Mouse (Mus musculus) adrenal gland (tissue): Measurements from ENCODE around the gene Pogz.

Source experiments
- intact Hi-C: fragments of 180-260 bp; cut with DNase I; formaldehyde crosslinking; loops from one replicate; pipeline ENCODE4 v1.15.1; 2025
- long read RNA-seq, 2 experiments: library from polyadenylated mRNA; unstranded; transcript quantifications; one replicate each; pipeline ENCODE4 v2.0.0; 2020; ENCODE audit warnings: borderline replicate concordance in 1 of 2; ENCODE audit not compliant: insufficient replicate concordance in 1 of 2

Pogz gene
- long read RNA-seq, experiment 1, partial matches to known transcripts = 0 of 1 reads
- long read RNA-seq, experiment 1, other reads (novel, unspliced or antisense) = 1 of 1 reads
- long read RNA-seq, experiment 2, partial matches to known transcripts = 0 of 4 reads
- long read RNA-seq, experiment 2, other reads (novel, unspliced or antisense) = 4 of 4 reads

DNA sequence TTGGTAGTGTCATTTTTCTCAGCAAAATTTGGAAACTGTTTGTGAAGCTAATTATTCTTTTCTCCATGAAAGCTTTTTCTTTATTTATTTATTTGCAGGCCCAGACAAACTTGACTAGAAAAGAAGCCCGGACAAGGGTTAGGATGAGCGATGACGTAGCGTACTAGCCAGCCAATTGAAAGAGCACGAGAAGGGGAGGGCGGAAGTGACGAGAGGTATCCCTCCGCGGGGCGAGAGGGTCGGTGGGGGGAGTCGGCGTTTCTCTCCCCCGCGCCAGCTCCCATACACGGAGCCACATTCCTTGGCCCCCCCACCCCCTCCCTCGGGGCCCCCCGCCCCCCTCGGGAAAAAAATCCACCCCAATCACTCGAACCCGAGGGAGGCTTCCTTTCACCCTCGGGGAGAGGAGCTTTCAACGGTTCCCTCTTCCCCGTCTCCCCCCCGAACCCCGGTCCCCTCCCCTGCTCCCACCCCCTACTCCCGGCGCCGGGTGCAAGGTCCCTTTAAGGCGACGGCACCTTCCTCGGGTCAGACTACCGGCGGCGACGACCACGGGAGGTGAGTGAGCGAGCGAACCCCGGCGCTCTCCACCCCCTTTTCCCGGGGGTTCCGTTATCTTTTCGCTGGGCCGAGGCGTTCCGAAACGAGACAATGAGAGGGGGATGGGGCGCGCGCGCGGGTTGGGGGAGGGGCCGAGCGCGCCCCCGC is at the start of gene Pogz:
Gene Pogz, plus strand, starts transcription at position 385 of the 708 bp plus-strand sequence.
- intact Hi-C loops = loop anchor here (2.0 kb wide), 1 partner anchor 15 kb away; no protein-coding TSS in a partner anchor

DNA sequence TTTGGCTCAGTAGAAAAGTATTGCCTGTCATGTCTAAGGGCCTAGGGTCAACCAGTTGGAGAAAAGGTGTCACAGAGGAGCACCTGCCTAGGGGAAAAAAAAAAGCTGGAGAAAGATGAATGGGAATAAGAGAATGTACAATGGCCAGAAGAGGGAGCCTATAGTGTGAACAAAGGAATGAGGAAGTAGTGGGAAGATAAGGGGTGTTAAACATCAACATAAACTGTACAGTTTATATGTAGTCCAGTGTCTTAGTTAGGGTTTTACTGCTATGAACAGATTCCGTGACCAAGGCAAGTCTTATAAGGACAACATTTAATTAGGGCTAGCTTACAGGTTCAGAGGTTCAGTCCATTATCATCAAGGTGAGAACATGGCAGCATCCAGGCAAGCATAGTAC is 48.3 kb upstream of the Pogz start:
- intact Hi-C loops = no loop called here

DNA sequence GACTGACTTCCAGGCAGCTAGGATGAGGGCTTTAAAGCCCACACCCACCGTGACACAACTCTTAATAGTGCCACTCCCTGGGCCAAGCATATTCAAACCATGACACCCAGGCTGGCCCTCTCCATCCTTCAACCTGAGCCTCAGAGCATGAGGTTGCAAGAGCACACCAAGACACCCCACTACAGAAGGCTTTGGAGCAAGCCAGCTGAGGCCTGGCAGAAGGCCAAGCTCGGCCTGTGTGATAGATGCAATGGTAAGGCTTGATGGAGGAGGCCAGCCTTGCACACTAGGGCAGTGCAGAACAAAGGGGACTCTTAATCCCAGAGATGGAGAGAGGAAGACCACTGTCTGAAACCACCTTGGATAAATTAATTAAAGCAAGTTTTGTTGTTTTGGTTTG is 47.9 kb upstream of the Pogz start:
- intact Hi-C loops = no loop called here

DNA sequence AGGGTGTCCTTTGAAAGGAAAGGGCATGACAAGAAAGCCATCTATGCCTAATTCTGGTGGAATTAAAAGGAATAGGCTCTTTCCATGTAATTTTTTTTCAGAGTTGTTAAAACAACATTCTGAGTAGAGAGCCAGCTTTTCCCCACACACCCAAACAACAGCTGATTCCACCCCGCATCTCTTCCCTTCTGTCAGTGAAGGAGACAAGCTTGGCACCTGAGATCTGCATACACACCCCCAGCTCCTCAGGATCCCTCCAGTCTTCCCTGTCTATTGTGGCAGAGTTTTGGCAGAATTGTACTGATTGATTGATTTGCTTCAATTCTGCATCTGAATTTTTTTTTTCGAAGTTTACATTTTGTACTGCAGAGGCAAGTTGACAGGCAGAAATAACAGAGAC is 45.1 kb upstream of the Pogz start:
- intact Hi-C loops = no loop called here

DNA sequence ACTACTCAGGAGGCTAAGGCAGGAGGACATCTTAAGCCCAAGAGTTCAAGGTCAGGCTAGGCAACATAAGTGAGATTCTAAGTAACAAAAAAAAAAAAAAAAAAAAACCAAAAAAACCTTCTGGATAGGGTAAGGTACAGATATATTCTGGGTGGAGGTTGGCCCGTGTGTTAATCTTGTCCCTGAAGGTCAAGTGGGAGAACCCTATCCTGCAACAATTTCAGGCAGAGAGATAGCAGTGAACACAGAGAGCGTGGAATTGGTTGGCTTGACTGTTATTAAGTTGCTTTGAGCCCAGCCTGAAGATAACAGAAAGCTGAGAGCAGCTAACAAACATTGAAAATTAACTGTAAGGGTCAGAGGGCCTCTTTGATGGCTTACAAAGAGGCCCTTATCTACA is 43.7 kb upstream of the Pogz start:
- intact Hi-C loops = no loop called here

DNA sequence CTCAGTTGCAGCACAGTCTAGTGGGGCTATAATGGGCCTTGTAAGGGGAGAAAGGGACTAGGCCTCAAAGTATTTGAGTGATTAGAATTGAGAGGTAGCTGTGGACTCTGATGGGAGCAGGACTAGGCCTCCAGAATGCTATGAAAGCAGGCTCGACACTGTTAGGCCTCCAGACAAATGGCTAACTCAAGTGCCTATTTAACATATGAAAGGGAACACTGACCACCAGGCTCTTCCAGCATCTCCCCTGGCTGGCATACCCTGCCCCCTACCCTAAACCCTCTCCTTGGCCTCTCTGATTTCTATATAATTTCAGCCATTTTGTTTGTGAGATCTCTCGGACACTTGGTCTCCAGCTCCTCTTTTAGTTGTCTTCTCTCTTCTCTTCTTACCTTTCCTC is 43.0 kb upstream of the Pogz start:
- intact Hi-C loops = no loop called here

DNA sequence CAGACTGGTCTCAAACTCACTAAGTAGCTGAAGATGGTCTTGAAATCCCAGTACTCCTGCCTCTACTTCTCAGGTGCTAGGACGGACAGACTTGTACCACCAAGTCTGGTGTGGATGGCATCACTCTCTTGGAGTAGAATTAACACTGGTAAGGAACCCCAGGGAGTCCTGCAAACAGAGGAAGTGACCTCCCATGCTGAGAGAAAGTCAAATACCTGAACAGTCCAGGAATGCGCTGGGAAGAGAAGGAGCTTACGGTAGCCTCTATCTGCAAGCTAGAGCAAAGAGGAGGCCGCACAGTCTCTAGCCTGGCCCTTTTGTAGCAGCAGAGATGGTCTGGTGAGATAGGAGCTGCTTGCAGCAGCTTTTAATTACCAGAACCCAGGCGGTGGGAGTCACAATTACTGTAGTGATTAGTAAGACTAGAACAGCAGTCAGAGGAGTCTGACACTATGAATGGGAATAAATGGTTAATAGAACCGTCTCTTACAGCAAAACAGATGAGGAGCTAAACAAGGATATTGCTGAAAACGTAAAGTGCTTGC is 41.7 kb upstream of the Pogz start:
- intact Hi-C loops = no loop called here

DNA sequence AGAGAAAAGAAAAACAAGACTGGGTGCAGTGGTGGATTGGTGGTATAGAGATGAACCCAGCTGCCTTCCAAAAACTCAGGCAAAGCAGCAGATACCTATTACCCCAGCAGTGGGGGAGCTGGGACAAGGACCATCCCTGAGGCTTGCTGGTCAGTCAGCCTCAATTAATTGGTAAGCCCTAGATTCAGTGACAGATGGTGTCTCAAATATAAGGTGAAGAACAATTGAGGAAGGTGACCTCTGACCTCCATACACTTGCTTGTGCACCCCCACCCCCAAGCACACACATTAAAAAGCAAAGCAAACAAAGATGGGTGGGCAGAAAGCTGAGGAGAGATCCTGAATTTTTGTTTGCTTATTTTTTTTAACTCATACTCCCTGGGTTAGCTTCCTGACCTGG is 41.2 kb upstream of the Pogz start:
- intact Hi-C loops = no loop called here

DNA sequence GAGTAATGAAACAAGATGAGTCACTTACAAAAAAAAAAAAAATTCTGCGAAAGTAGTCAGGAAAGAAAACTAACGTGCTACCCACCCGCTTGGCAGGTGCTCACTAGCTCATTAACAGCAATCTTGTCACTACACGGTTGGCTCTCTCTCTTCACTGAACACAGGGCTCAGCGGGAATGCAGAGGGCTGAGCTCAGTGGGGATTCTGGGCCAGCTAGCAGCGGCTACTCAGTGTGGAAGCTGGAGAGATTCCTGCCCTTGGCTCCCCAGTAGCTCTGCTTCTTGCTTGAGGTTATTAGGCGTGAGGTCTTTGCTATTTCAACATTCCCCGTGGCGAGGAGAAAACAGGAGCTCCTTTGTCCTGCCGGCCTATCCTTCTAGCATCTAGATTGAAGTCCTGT is 33.2 kb upstream of the Pogz start:
- intact Hi-C loops = no loop called here

DNA sequence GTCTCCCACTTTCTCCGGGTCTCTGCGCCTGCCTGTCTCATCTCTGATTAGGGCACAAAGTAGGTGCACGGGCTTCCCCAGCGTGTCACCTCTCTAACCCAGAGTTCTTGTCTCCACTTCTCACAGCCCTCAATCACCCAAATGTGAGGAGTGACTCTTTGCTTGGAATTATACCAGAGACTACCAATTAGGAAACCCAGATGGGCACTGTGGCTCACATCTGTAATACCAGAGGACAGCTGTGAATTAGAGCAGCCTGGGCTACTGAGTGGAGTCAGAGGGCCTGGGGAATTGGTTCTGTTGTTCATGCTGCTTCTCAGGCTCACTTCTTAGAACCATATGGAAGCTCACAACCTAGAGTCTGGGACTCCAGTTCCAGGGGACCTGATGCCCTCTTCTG is 32.4 kb upstream of the Pogz start:
- intact Hi-C loops = no loop called here

DNA sequence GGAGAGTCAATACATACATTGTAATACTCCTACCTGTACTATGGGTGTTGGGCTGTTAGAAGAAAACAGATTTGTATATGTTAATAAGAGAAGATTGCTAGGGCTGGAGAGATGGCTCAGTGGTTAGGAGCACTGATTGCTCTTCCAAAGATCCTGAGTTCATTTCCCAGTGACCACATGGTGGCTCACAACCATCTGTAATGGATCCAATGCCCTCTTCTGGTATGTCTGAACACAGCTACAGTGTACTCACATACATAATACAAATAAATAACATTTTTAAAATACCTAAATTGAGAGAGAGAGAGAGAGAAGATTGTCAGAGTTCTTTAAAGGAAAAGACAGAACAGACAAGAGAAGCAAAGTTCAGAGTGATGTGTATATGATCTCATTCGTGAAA is 29.1 kb upstream of the Pogz start:
- intact Hi-C loops = no loop called here

DNA sequence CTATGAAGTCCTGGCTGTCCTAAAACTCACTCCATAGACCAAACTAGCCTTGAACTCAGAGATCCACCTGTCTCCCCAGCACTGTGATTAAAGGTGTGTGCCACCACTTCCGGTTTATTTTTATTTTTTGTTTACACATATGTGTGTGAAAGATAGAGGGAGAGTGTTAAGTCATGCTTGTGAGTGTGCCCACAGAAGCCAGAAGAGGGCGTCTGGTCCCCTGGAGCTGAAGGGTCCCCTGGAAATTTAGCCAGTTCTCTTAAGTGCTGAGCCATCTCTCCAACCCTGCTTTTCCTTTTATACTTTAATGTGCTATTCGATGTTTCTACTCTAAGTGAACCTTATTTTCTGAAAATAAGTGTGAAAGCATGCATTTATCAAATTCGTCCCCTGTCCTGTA is 25.7 kb upstream of the Pogz start:
- intact Hi-C loops = loop anchor here (2.0 kb wide), 1 partner anchor 37 kb away; no protein-coding TSS in a partner anchor

DNA sequence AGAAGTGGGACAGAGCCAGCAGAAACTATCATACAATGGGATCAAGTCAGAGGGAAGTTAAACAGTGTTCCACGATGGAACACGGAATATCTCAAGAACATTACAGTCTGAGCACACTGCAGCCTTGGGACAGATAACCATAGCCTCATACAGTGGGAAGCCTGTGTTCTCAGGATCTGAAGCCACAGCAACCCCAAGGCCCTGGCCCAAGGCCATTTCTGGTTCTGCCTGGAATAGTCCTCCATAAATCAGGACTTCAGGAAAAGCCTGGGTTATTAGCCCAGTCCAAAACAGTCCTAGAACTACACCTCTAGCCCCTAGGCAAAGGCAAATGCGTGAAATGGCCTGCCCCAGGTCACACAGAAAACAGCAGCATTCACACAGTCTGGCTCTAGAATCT is 23.7 kb upstream of the Pogz start:
- intact Hi-C loops = no loop called here

DNA sequence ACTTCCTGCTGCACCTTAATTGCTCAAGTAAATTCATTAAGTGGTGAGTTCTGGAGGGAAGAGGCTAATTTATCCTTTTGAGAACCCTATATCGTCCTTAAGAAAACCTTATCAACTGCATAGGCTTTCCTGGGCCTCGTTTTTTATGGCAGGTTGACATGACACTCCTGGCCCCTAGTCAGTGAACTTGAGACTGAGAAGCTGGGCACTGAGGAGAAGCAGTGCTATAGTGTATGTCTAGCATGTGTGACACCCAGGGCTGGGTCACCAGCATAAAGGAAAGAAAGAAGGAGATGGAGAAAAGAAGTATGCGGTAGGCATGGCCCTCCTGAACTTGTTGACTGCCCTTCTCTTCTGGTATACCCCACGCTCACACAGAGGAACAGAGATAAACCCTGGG is 23.3 kb upstream of the Pogz start:
- intact Hi-C loops = no loop called here

DNA sequence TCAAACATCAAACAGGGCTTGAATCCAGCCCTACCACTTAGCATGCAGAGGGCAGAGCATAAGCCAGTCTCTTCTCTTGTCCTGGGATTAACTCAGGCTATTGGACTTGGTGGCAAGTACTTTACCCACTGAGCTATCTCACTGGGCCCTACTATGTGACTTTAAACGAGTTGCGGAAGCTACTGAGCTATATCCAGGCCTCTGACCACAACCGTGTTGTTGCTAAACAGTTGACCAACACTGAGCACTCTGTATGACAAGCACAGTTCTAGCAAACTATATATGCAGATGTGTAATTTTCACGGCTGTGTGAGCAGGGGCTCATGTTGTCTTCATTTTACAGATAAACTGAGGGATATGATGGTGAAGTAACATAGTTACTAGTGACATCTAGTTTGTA is 22.7 kb upstream of the Pogz start:
- intact Hi-C loops = no loop called here

DNA sequence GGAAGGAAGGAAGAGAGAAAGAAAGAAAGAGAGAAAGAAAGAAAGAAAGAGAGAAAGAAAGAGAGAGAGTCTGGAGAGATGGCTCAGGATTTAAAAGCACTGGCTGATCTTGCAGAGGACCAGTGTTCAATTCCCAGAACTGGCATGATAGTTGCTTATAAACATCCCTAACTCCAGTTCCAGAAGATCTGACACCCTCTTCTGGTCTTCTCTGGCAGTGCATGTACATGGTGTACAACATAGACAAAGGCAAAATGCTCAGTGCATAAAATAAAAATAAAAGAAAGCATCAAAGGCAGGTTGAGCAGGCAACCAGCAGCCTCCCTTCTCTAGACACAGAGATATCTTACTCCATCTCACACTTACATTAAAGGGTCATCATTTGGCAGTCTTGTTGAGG is 21.8 kb upstream of the Pogz start:
- intact Hi-C loops = no loop called here

DNA sequence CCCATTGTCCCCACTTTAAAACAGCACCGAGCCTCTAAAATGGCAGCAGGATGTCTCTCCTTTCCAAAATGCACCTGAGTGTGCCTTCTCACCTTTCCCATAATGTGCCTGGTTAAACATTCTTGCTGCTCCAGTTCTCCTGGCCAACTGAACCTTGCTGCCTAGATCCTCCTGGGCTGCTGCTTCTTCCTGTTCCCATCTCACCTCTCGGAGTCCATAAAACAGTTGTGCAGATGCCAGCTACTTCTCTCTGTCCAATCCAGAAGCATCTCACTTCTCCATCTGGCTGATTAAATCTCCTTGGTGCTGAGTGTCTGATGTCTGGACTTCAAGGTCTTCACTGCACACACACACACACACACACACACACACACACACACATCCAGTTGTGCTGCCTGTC is 19.6 kb upstream of the Pogz start:
- intact Hi-C loops = no loop called here

DNA sequence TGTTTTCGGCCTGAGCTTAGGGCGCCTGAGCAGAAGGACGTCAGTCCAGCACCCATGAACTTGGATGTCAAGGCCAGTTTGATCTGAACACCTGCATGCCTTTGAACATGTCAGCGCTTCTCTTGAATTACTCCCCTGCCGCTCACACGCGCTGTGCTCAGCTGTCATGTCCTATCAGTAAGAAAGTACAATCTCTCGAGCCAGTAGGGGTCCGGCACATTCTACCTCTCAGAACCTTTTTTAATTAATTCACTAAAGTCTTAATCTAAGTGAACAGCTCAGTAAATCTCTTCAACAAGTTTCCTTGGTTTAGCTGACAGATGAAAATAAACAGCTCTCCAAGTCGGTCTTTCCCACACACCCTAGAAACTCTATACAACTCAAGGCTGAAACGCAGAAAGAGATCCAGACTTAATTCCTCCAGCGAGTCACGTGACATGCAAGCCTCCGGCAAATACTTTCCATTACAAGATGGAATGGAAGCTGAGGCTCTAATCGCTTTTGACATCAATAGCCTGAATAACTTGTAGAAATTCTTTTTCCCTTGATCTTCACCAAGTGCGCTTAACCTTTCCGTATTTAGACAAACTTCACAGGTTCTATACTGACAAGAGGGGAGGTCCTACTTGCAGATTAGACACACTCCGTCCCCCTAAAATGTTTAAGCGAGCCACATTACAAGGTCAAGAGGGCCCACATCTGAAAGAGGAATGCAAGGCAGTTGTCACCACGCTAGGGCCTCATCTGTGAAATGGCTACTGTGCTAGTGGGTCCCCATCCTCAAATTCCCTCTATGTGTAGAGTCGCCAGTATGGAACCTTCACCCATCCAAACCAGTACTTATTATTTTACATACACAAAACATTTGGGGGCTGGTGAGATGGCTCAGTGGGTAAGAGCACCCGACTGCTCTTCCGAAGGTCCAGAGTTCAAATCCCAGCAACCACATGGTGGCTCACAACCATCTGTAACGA is 17.6 kb upstream of the Pogz start:
- intact Hi-C loops = no loop called here

DNA sequence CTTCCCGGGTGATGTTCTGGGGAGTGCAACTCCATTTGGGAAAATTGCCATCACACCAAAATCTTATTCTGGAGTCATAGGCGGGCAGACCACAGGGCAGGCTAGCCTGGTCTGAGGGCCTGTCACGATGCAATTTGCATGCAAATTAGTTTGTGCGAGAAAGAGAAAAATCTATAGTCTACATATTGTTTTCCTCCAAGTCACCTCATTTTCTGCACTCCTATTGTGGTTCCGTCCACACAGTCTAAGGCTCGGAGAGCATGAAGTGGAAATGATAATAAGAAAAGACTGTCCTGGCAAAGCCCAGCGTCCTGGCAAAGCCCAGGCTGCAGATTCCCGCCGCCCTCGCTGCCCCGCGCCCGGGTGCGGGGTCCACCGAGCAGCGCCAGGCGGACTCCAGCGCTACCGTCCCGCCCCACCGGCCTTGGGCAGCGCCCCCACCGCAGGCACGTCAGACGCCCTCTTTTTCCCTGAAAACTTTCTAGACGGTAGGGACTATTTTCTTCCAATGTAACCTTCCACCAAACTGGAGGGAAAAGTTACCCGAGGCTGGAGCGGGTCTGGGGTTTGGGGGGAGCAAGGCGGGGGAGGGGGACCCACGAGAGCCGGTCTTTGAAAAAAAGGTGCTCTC is 16.2 kb upstream of the Pogz start:
- intact Hi-C loops = no loop called here

DNA sequence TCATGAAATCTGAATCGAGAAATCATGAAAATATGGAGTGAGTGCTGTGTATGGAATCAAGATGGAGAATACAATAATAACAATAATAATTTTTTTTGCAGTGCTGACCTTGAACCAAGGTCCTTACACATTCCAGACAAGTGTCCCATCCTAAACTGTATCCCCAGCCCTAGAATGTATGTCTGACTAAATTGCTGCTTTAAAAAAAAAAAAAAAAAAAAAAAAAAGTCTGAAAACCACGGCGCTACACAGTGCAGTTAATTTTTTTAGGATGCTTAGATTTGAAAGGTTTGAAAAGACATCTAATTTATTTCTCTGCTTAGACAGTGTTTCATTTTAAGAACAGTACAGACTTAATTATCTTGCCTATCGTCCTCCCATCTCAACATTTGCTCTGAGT is 15.3 kb upstream of the Pogz start:
- intact Hi-C loops = loop anchor here (2.0 kb wide), 1 partner anchor 15 kb away; the partner anchor contains the start of gene Pogz

DNA sequence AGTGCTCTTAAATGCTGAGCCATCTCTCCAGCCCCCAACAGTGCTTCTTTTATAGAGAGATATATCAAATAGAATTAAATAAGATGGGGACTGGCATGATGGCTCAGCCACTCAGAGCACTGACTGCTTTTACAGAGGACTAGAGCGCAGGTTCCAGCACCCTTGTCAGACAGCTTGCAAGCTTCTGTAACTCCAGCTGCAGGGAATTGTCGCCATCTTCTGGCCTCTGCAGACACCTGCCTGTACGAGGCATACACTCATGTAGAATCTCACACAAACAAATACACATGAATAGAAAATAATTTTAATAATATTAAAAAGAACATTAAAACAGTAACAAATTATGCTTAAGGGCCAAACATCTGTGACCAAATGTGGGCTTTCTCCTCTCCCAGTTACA is 13.3 kb upstream of the Pogz start:
- intact Hi-C loops = no loop called here
